Mouse (Mus musculus): ENCODE results near the gene Rasgef1b. TPM values are rescaled to one million over a fixed set of nuclear protein-coding genes. Genes with fewer than 3 reads are reported as not detected.

Rasgef1b gene
- 2.2 and 3.8 TPM in 2 replicates for polyA plus RNA-seq (2015; fragmentation: Nextera tagmentation; extraction: Ambion mirVana)

GRCm38 (mm10) chr5:99728649-99729212 lies at the start of gene Rasgef1b:
Gene Rasgef1b (minus strand): TSS chr5:99729065.

Other genes with a start within 250 kb of the Rasgef1b start
- gene Vamp9, start 177.2 kb upstream of the Rasgef1b start, polyA plus RNA-seq (2015; fragmentation: Nextera tagmentation; extraction: Ambion mirVana): 0.52 and 0.96 TPM in 2 replicates
- 40.2 and 70.0 TPM in 2 replicates for gene Hnrnpd, start 249.9 kb upstream of the Rasgef1b start, polyA plus RNA-seq (2015; fragmentation: Nextera tagmentation; extraction: Ambion mirVana)
- 1.1 and 1.2 TPM in 2 replicates for gene 4930524J08Rik, start 250.0 kb upstream of the Rasgef1b start, polyA plus RNA-seq (2015; fragmentation: Nextera tagmentation; extraction: Ambion mirVana)